Mouse (Mus musculus): ENCODE results near the gene 4930568D16Rik.

DNA sequence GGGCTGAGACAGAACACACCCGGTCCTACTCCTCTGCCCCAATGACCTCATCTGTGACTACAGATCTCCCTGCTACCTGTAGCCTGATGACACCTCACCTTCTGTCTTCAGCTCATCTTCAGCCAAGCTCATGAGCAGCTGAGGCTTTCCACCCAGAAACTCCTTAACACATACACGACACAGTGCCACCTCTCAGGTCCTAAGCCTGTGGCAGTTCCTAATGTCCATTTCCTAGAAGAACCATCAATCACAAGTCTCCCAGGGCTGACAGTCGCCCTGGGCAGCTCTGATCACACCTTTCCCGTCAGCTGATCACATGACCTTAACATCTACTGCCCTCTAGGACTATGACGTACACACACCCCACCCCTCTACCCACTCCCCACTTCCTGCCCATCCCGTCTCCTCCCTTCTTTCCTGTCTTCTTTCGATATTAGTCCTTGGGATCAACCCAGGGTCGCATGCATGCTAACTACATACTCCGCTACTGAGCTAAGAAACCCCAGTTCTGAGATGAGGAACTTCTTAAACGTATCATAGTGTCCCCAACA is 44.2 kb upstream of the 4930568D16Rik start:
- TF ChIP-seq CTCF (IDR thresholded peaks at IDR 0.05; ENCODE audit: borderline replicate concordance, insufficient read depth, low read depth, low read length) (no peak), POLR2A (IDR thresholded peaks at IDR 0.05; ENCODE audit: borderline replicate concordance, insufficient read depth, low read length) (no peak)
